ENCODE assay signal across 8 mouse cellular contexts in the genomic region with DNA sequence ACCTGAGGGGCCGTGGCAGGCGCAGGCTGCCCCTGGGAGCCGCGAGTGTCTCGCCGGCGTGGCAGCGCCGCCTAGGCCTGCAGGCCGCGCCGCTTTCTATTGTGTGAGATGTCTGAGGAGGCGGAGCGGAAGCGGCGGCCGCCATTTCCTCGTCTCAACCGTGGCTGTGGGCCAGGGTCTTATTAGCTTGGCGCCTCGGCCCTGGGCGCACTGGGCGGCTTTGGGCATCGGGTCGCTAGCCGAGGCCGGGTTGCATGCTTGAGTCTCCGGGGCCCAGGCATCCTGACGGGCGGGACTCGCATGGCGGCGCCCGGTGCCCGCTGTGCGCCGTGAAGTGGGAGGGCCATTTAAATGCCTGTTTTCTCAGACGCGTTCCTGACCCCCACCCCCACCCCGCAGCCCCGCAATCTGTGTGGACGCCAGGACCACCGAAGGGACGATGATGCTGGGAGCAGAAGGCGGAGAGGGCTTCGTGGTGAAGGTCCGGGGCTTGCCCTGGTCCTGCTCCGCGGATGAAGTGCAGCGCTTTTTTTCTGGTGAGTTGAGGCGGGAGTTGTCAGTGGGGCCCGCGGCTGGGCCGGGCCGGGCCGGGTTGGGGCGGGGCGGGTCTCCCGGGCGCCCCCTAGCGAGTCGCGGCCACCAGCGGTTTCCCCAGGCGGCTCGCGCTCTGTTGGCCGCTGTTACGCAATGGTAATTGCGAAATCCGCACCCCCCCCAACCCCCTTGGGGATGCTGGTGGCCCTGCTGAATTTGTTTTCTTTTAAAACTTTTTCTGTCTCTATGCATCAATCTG. TPM values are rescaled to one million over a fixed set of nuclear protein-coding genes. Genes with fewer than 3 reads are reported as not detected.
DNase-seq lines count a peak whose midpoint lies in the region; ATAC-seq and TF ChIP-seq lines count a peak whose summit lies in the region.

No protein-coding gene starts in this region.

- H3K9me3 ChIP-seq in hindbrain, embryonic 10.5 days, result no peaks in the 10 kb centered on the region
- no peaks in the 10 kb centered on the region for H3K9me3 ChIP-seq in lung, postnatal 0 days (ENCODE audit: low read length)

- peaks cover 40% of the 10 kb centered on the region for H3K4me1 ChIP-seq in hindbrain, embryonic 10.5 days (replicated peaks)
- peaks cover 4% of the 10 kb centered on the region; the same call in 1 of the 2 replicates for H3K4me1 ChIP-seq in lung, postnatal 0 days (ENCODE audit: insufficient read depth, low read depth, low read length)

- peak; percentile 69 for TF ChIP-seq CTCF in lung, postnatal 0 days (IDR thresholded peaks at IDR 0.05)

- H3K36me3 ChIP-seq in hindbrain, embryonic 10.5 days, result peaks cover 47% of the 10 kb centered on the region
- H3K36me3 ChIP-seq in lung, postnatal 0 days (ENCODE audit: insufficient read depth, low read length), result peaks cover 7% of the 10 kb centered on the region; the same call in 1 of the 2 replicates

- WGBS in hindbrain, embryonic 10.5 days, result under 1% methylated on average over 71 of the region's 71 CpGs
- WGBS in lung, postnatal 0 days, result 2% methylated on average over 60 of the region's 71 CpGs

- DNase-seq in MN1 (ENCODE audit: low spot score), result peak; percentile 93
- DNase-seq in cerebellum, adult 9-10 months, result peak; percentile 71
- peak; percentile 84 for DNase-seq in hindbrain, embryonic 10.5 days (ENCODE audit: low spot score)
- peak; percentile 75 for DNase-seq in layer of hippocampus, adult 9-11 months
- peak; percentile 94 for DNase-seq in lung, postnatal 0 days (ENCODE audit: low spot score)
- peak; percentile 75 for DNase-seq in ovary, postnatal 10 days (ENCODE audit: low spot score)
- peak; percentile 79 to 83 for DNase-seq in thymus, postnatal 10 days (ENCODE audit: low spot score in 2 of 2)

- peak overlapping the region; percentile 80 for H3K4me3 ChIP-seq in hindbrain, embryonic 10.5 days
- peak overlapping the region; percentile 70 for H3K4me3 ChIP-seq in lung, postnatal 0 days (ENCODE audit: low read depth, low read length)

- peak overlapping the region; percentile 94 for H3K9ac ChIP-seq in lung, postnatal 0 days (replicated peaks; ENCODE audit: low read depth)

- peak overlapping the region; percentile 100 for H3K27ac ChIP-seq in hindbrain, embryonic 10.5 days
- peak overlapping the region; percentile 99 for H3K27ac ChIP-seq in lung, postnatal 0 days (ENCODE audit: low read length)

- H3K4me2 ChIP-seq in lung, postnatal 0 days (replicated peaks; ENCODE audit: low read depth, low read length), result peak overlapping the region; percentile 74

- H3K27me3 ChIP-seq in hindbrain, embryonic 10.5 days (ENCODE audit: insufficient read depth, poor library complexity, severe bottlenecking), result peaks cover 17% of the 10 kb centered on the region; the same call in 1 of the 2 replicates
- no peaks in the 10 kb centered on the region for H3K27me3 ChIP-seq in lung, postnatal 0 days (replicated peaks; ENCODE audit: insufficient read depth, low read length)

- ATAC-seq in frontal cortex, adult (ENCODE audit: low TSS enrichment), result peak; percentile 55
- peak; percentile 83 for ATAC-seq in lung, postnatal 0 days

- TF ChIP-seq EP300 in lung, postnatal 0 days (IDR thresholded peaks at IDR 0.05), result no peak

RNA-seq across cellular contexts. Expression of gene Hnrnph1, which starts 1.3 kb away (rescaled TPM):
- polyA plus RNA-seq in hindbrain, embryonic 10.5 days (2016; fragmentation: Nextera tagmentation; extraction: Ambion mirVana), result 502 and 622 TPM in 2 replicates
- polyA plus RNA-seq in lung, postnatal 0 days (2015; fragmentation: Nextera tagmentation; extraction: Ambion mirVana), result 154 and 172 TPM in 2 replicates

RNA-seq across cellular contexts. Expression of gene Cby3, which starts 23.8 kb away (rescaled TPM):
- polyA plus RNA-seq in hindbrain, embryonic 10.5 days (2016; fragmentation: Nextera tagmentation; extraction: Ambion mirVana), result 0.24 TPM in 1 of 2 replicates, not detected in the other
- polyA plus RNA-seq in lung, postnatal 0 days (2015; fragmentation: Nextera tagmentation; extraction: Ambion mirVana), result 0.40 and 0.53 TPM in 2 replicates

RNA-seq across cellular contexts. Expression of gene Canx, which starts 52.6 kb away (rescaled TPM):
- 242 and 331 TPM in 2 replicates for polyA plus RNA-seq in hindbrain, embryonic 10.5 days (2016; fragmentation: Nextera tagmentation; extraction: Ambion mirVana)
- 168 and 186 TPM in 2 replicates for polyA plus RNA-seq in lung, postnatal 0 days (2015; fragmentation: Nextera tagmentation; extraction: Ambion mirVana)

RNA-seq across cellular contexts. Expression of gene Rufy1, which starts 52.8 kb away (rescaled TPM):
- polyA plus RNA-seq in hindbrain, embryonic 10.5 days (2016; fragmentation: Nextera tagmentation; extraction: Ambion mirVana), result 20.9 and 22.5 TPM in 2 replicates
- polyA plus RNA-seq in lung, postnatal 0 days (2015; fragmentation: Nextera tagmentation; extraction: Ambion mirVana), result 19.8 and 23.8 TPM in 2 replicates

Comparison
In these comparisons a context has a peak if more than half of its experiments do, and no peak if none do; other contexts are left out.
1. Peak in every context shown above with its lines: DNase-seq, ATAC-seq, H3K4me3 ChIP-seq and H3K27ac ChIP-seq.